Mouse (Mus musculus): ENCODE measurements around the gene Bmf. TPM values are rescaled to one million over a fixed set of nuclear protein-coding genes. Genes with fewer than 3 reads are reported as not detected.

Bmf gene
- 5.9 TPM for polyA plus RNA-seq (2014; fragmentation: Illumina TruSeq; extraction: RNeasy Lipid Tissue Mini Kit (QIAGEN cat#74804); ENCODE audit: low read depth, low replicate concordance)

GRCm38 (mm10) chr2:118549507-118550473 is at the start of gene Bmf:
Gene Bmf (minus strand): TSS chr2:118549687.

GRCm38 (mm10) chr2:118597673-118598568 is 48.4 kb upstream of the Bmf start, which contains the start of gene Bub1b:
Gene Bub1b (plus strand): TSS chr2:118598211.

GRCm38 (mm10) chr2:118479550-118479909 is 70.0 kb downstream of the Bmf start, which contains the start of gene Srp14:
Gene Srp14 (minus strand): TSS chr2:118479711.

Other genes starting within 250 kb of the Bmf start
- 0.38 TPM for gene Gpr176, start 176.3 kb downstream of the Bmf start, polyA plus RNA-seq (2014; fragmentation: Illumina TruSeq; extraction: RNeasy Lipid Tissue Mini Kit (QIAGEN cat#74804); ENCODE audit: low read depth, low replicate concordance)
- gene Eif2ak4, start 161.1 kb downstream of the Bmf start, polyA plus RNA-seq (2014; fragmentation: Illumina TruSeq; extraction: RNeasy Lipid Tissue Mini Kit (QIAGEN cat#74804); ENCODE audit: low read depth, low replicate concordance), result 9.3 TPM
- 72.2 TPM for gene Srp14, start 70.0 kb downstream of the Bmf start, polyA plus RNA-seq (2014; fragmentation: Illumina TruSeq; extraction: RNeasy Lipid Tissue Mini Kit (QIAGEN cat#74804); ENCODE audit: low read depth, low replicate concordance)
- gene Bub1b, start 48.5 kb upstream of the Bmf start, polyA plus RNA-seq (2014; fragmentation: Illumina TruSeq; extraction: RNeasy Lipid Tissue Mini Kit (QIAGEN cat#74804); ENCODE audit: low read depth, low replicate concordance), result 14.1 TPM
- 0.25 TPM for gene Pak6, start 113.6 kb upstream of the Bmf start, polyA plus RNA-seq (2014; fragmentation: Illumina TruSeq; extraction: RNeasy Lipid Tissue Mini Kit (QIAGEN cat#74804); ENCODE audit: low read depth, low replicate concordance)
- 0.32 TPM for gene Ankrd63, start 154.3 kb upstream of the Bmf start, polyA plus RNA-seq (2014; fragmentation: Illumina TruSeq; extraction: RNeasy Lipid Tissue Mini Kit (QIAGEN cat#74804); ENCODE audit: low read depth, low replicate concordance)
- gene Plcb2, start 178.8 kb upstream of the Bmf start, polyA plus RNA-seq (2014; fragmentation: Illumina TruSeq; extraction: RNeasy Lipid Tissue Mini Kit (QIAGEN cat#74804); ENCODE audit: low read depth, low replicate concordance), result 1.4 TPM
- gene Inafm2, start 196.1 kb upstream of the Bmf start, polyA plus RNA-seq (2014; fragmentation: Illumina TruSeq; extraction: RNeasy Lipid Tissue Mini Kit (QIAGEN cat#74804); ENCODE audit: low read depth, low replicate concordance), result 28.4 TPM
- 3.6 TPM for gene Ccdc9b, start 213.0 kb upstream of the Bmf start, polyA plus RNA-seq (2014; fragmentation: Illumina TruSeq; extraction: RNeasy Lipid Tissue Mini Kit (QIAGEN cat#74804); ENCODE audit: low read depth, low replicate concordance)
- gene Phgr1, start 223.1 kb upstream of the Bmf start, polyA plus RNA-seq (2014; fragmentation: Illumina TruSeq; extraction: RNeasy Lipid Tissue Mini Kit (QIAGEN cat#74804); ENCODE audit: low read depth, low replicate concordance), result 45.6 TPM
- gene Disp2, start 230.0 kb upstream of the Bmf start, polyA plus RNA-seq (2014; fragmentation: Illumina TruSeq; extraction: RNeasy Lipid Tissue Mini Kit (QIAGEN cat#74804); ENCODE audit: low read depth, low replicate concordance), result 2.0 TPM

All from sigmoid colon, adult 10 weeks (tissue).